Mouse (Mus musculus) forebrain, embryonic 10.5 days (tissue): ENCODE results near the gene Dus4l. TPM values are rescaled to one million over a fixed set of nuclear protein-coding genes. Genes with fewer than 3 reads are reported as not detected.
A peak's percentile ranks its signal among the peaks of the same experiment; 100 is the strongest.

Source experiments
- DNase-seq: peaks from one replicate; pipeline ENCODE4 v3.0.0-alpha.2; 2017; ENCODE audit warnings: low spot score; ENCODE audit errors: extremely low spot score
- H3K27ac ChIP-seq: fragments of 300-500 bp; sonication (generic); 2 replicates; pipeline ENCODE4 v1.5.1; 2016; ENCODE audit warnings: mild to moderate bottlenecking
- H3K27me3 ChIP-seq: fragments of 300-500 bp; sonication (generic); 2 replicates; pipeline ENCODE4 v1.6.1; 2016; ENCODE audit warnings: mild to moderate bottlenecking; ENCODE audit not compliant: poor library complexity, severe bottlenecking
- H3K36me3 ChIP-seq: fragments of 300-500 bp; sonication (generic); replicated peaks from 2 replicates; pipeline ENCODE4 v1.6.1; 2016; ENCODE audit warnings: mild to moderate bottlenecking, moderate library complexity
- H3K4me1 ChIP-seq: fragments of 300-500 bp; sonication (generic); 2 replicates; pipeline ENCODE4 v1.6.1; 2016
- H3K4me3 ChIP-seq: fragments of 300-500 bp; sonication (generic); 2 replicates; pipeline ENCODE4 v1.5.1; 2016; ENCODE audit warnings: mild to moderate bottlenecking, moderate library complexity
- H3K9me3 ChIP-seq: fragments of 300-500 bp; sonication (generic); 2 replicates; pipeline ENCODE4 v1.6.1; 2016; ENCODE audit warnings: mild to moderate bottlenecking, moderate library complexity
- whole genome bisulfite sequencing: fragments of 180-500 bp; shearing (Covaris S2); methylation state at CpG from one replicate; pipeline ENCODE4 v1.1.7; 2016; 5-methylcytosine and 5-hydroxymethylcytosine counted together
- polyA plus RNA-seq: library from polyadenylated mRNA; unstranded; fragments of >200 nt; fragmentation: Nextera tagmentation; extraction: Ambion mirVana; gene quantifications from 2 replicates; pipeline ENCODE4 v1.2.1, GENCODE M21; 2016

Dus4l gene
- 10.7 and 10.9 TPM in 2 replicates for polyA plus RNA-seq

DNA sequence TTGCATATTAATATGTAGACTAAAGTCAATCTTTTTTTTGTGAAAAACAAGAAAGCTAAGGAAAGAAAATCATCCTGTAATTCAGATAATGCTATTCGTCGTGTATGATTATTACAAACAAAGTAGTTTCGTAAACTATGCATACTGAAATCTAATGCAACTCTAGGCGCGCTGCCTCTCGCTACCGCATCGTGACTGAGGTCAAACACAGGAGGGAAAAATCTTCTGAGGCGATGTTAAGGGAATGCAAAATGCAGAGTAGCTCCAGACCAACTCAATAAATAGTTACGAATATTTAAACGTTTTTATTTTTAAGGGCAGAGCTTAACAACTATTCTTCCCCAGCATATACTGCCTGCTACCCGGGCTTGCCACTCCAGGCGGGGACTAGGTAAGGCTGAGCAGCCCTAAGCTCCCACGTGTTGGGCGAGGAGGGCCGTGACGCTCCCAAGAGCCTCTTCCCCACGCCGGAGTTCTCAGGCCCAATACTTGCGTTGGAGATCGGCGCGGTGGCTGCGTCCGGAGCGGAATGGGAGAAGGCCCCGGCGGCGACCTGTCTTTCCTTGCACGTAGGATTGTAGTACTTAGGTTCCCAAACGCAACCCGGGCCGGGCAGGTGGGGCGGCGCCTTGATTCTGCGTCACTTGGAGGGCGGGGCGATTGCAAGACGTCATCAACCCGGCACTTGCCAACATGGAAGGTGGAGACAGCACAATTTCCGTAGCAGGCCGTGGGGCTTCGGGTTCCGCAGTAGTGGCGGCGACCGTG lies at the start of gene Dus4l, which contains the start of gene Cog5:
TSS of gene Dus4l (minus strand) at position 630 of the 768 bp plus-strand sequence.
TSS of gene Cog5 (plus strand) at position 673 of the 768 bp plus-strand sequence.
- no peaks in the 10 kb centered on the region for H3K27me3 ChIP-seq
- peaks cover 15% of the 10 kb centered on the region for H3K4me1 ChIP-seq
- peak within 1 kb of the TSS; percentile 91 for H3K4me3 ChIP-seq
- DNase-seq, result peak; percentile 97
- H3K27ac ChIP-seq, result peak within 1 kb of the TSS; percentile 93
- WGBS, result under 1% methylated on average over 47 of the region's 47 CpGs
- H3K9me3 ChIP-seq, result no peaks in the 10 kb centered on the region
- H3K36me3 ChIP-seq, result peaks cover 19% of the 10 kb centered on the region

DNA sequence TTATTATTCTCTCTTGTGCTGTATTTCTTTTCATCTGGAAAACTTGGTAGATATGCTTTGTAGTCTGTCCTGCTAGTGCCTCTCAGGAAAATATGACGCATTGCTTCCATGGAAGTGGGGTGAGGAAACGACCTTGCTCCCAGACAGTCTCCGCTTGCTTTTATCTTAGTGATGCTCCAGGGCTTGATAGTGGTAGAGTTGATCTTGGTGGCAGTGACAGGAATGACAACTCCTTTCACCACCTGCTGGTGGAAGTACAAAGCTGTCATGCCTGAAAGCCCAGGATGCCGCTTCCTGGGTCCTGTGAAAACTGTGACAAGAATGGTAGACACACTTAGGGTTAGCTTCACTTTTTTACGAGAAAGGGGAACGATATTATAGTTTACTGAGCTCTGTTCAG lies 49.3 kb upstream of the Dus4l start:
- DNase-seq, result no peak
- WGBS, result 85% methylated on average over 6 of the region's 6 CpGs
- no peak overlapping the region for H3K4me3 ChIP-seq
- no peaks in the 10 kb centered on the region for H3K9me3 ChIP-seq
- H3K36me3 ChIP-seq, result no peaks in the 10 kb centered on the region
- no peaks in the 10 kb centered on the region for H3K27me3 ChIP-seq
- H3K4me1 ChIP-seq, result no peaks in the 10 kb centered on the region
- H3K27ac ChIP-seq, result no peak overlapping the region

- no peak for DNase-seq
- peaks cover 10% of the 10 kb centered on the region; the same call in 1 of the 2 replicates for H3K9me3 ChIP-seq
- H3K27ac ChIP-seq, result no peak overlapping the region
- H3K4me1 ChIP-seq, result no peaks in the 10 kb centered on the region
- no peaks in the 10 kb centered on the region for H3K27me3 ChIP-seq
- H3K36me3 ChIP-seq, result peaks cover 17% of the 10 kb centered on the region
- no peak overlapping the region for H3K4me3 ChIP-seq
- 91% methylated on average over 5 of the region's 5 CpGs for WGBS
These were observed 46.8 kb upstream of the Dus4l start for GRCm38 (mm10) chr12:31701411-31701810.

- WGBS, result 76% methylated on average over 5 of the region's 5 CpGs
- Histone ChIP-seq H3K4me3 (no peak overlapping the region), H3K27me3 (no peaks in the 10 kb centered on the region), H3K36me3 (peaks cover 17% of the 10 kb centered on the region), H3K9me3 (peaks cover 10% of the 10 kb centered on the region; the same call in 1 of the 2 replicates), H3K4me1 (no peaks in the 10 kb centered on the region), H3K27ac (no peak overlapping the region)
- DNase-seq, result no peak
These were observed 46.2 kb upstream of the Dus4l start for GRCm38 (mm10) chr12:31700623-31701347.

- WGBS, result 94% methylated on average over 1 of the region's 1 CpGs
- no peak for DNase-seq
- Histone ChIP-seq H3K9me3 (peaks cover 10% of the 10 kb centered on the region; the same call in 1 of the 2 replicates), H3K27ac (no peak overlapping the region), H3K4me3 (no peak overlapping the region), H3K4me1 (no peaks in the 10 kb centered on the region), H3K36me3 (peaks cover 16% of the 10 kb centered on the region), H3K27me3 (no peaks in the 10 kb centered on the region)
These were observed 38.7 kb upstream of the Dus4l start for GRCm38 (mm10) chr12:31693278-31693677.

DNA sequence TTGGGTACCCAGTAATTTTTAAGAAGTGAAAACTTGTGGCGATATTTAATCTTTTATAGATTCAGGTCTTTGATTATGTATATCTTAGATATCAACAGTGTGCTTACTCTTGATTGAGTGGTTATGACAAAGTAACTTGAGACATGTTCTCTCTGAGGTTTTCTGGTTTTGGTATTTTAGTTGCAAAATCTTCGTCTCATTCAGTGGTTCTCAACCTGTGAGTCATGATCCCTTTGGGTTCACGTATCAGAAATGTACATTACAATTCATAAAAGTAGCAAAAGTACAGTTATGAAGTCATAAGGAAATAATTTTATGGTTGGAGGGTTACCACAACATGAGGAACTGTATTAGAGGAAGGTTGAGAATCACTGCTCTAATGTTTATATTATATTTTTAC lies 32.1 kb upstream of the Dus4l start:
- Histone ChIP-seq H3K9me3 (no peaks in the 10 kb centered on the region), H3K4me1 (no peaks in the 10 kb centered on the region), H3K27me3 (no peaks in the 10 kb centered on the region), H3K36me3 (peaks cover 4% of the 10 kb centered on the region; the same call in 1 of the 2 replicates), H3K4me3 (no peak overlapping the region), H3K27ac (no peak overlapping the region)
- WGBS, result 91% methylated on average over 3 of the region's 3 CpGs
- DNase-seq, result no peak

GRCm38 (mm10) chr12:31667187-31667586 lies 12.6 kb upstream of the Dus4l start:
- Histone ChIP-seq H3K36me3 (peaks cover 65% of the 10 kb centered on the region), H3K4me3 (no peak overlapping the region), H3K4me1 (peaks cover 4% of the 10 kb centered on the region; the same call in 1 of the 2 replicates), H3K27me3 (no peaks in the 10 kb centered on the region), H3K27ac (no peak overlapping the region), H3K9me3 (no peaks in the 10 kb centered on the region)
- DNase-seq, result no peak
- 58% methylated on average over 3 of the region's 3 CpGs for WGBS

DNA sequence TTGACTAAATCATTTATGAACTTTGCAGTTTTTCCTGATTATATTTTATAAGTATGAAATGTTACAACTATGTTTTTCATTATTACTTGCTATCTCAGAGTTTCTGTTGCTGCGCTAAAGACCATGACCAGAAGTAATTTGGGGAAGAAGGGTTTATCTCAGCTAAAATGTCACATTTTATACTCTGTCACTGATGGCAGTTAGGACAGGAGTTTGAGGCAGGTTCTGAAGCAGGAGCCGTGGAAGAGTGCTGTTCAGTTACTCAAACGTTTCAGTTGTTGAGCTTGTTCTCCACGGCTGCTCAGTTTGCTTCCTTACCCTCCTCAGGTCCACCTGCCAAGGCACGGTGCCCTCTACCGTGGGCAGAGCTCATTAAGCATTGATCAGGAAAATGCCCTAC lies 11.4 kb upstream of the Dus4l start:
- H3K36me3 ChIP-seq, result peaks cover 59% of the 10 kb centered on the region
- H3K27me3 ChIP-seq, result no peaks in the 10 kb centered on the region
- WGBS, result 64% methylated on average over 6 of the region's 6 CpGs
- H3K27ac ChIP-seq, result no peak overlapping the region
- no peak for DNase-seq
- no peaks in the 10 kb centered on the region for H3K9me3 ChIP-seq
- H3K4me3 ChIP-seq, result no peak overlapping the region
- peaks cover 4% of the 10 kb centered on the region; the same call in 1 of the 2 replicates for H3K4me1 ChIP-seq

- 94% methylated on average over 2 of the region's 2 CpGs for WGBS
- H3K27me3 ChIP-seq, result no peaks in the 10 kb centered on the region
- peaks cover 2% of the 10 kb centered on the region for H3K36me3 ChIP-seq
- no peak overlapping the region for H3K27ac ChIP-seq
- DNase-seq, result no peak
- H3K9me3 ChIP-seq, result no peaks in the 10 kb centered on the region
- H3K4me1 ChIP-seq, result peaks cover 15% of the 10 kb centered on the region
- H3K4me3 ChIP-seq, result no peak overlapping the region
These were observed 2.2 kb upstream of the Dus4l start for GRCm38 (mm10) chr12:31656841-31657240.

DNA sequence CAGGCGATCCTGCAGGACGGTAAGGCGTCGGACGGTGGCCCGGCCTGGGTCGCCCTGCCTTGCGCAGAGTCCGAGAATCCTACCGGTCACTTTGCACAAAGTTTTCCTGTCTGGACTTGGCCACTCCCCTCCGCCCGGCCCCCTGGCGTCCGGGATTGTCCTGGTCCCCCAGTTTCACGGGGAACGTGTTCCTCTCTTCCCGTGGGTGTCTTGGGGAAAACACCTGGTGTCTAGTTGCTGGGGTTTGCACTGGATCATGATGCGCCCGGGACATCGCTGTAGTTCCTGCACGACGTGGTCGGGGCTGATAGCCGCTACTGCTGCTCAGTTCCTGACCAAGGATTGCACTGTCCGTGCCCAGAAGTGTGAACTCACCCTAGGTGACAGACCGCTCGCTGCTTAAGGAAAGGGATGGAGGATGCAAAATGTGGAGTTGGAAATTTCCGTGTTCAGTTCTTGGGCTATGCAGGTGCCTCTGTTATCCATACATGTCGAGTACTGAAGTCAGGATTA lies 395 bp upstream of the Dus4l start:
- Histone ChIP-seq H3K9me3 (no peaks in the 10 kb centered on the region), H3K4me3 (peak overlapping the region; percentile 91), H3K27ac (peak overlapping the region; percentile 93), H3K27me3 (no peaks in the 10 kb centered on the region), H3K36me3 (peaks cover 13% of the 10 kb centered on the region), H3K4me1 (peaks cover 15% of the 10 kb centered on the region)
- DNase-seq, result no peak
- WGBS, result 1% methylated on average over 29 of the region's 29 CpGs

GRCm38 (mm10) chr12:31653611-31654010 lies 1.0 kb downstream of the Dus4l start:
- 79% methylated on average over 5 of the region's 5 CpGs for WGBS

DNA sequence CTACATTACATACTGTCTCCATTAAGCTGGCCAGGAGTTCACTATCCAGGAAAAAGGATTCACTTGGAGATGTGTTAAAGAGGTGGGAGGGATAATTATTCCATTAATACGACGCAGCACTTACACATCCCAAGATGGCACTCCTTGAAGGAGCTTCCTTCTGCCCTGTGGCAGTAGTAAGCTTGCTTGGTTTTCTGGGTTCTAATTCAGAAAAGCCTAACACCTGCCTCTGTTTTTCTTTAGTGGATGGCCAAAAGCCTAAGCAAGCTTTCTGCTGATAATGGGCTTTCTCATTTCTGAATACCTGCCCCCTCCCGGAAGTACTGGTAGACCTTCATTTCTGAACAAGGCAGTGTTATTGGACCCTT lies 19.4 kb downstream of the Dus4l start:
- H3K27ac ChIP-seq, result peak overlapping the region; percentile 93; the same call in 1 of the 2 replicates
- DNase-seq, result no peak

More at GRCm38 (mm10) chr12:31653611-31654010, 1.0 kb downstream of the Dus4l start:
- Histone ChIP-seq H3K9me3 (no peaks in the 10 kb centered on the region), H3K4me3 (peak overlapping the region; percentile 91), H3K27ac (no peak overlapping the region), H3K4me1 (peaks cover 15% of the 10 kb centered on the region), H3K36me3 (peaks cover 20% of the 10 kb centered on the region), H3K27me3 (no peaks in the 10 kb centered on the region)
- DNase-seq, result no peak

More for the DNA sequence above, 19.4 kb downstream of the Dus4l start:
- Histone ChIP-seq H3K4me3 (peak overlapping the region; percentile 66; the same call in 1 of the 2 replicates), H3K4me1 (peaks cover 19% of the 10 kb centered on the region), H3K36me3 (peaks cover 4% of the 10 kb centered on the region), H3K27me3 (no peaks in the 10 kb centered on the region), H3K9me3 (no peaks in the 10 kb centered on the region)
- 91% methylated on average over 3 of the region's 3 CpGs for WGBS
